Mouse (Mus musculus): ENCODE data around the gene Zc3h18. TPM values are rescaled to one million over a fixed set of nuclear protein-coding genes. Genes with fewer than 3 reads are reported as not detected.

Zc3h18 gene
- polyA plus RNA-seq, 1 experiment from 2014 or later = 71.8 TPM

- Histone ChIP-seq H3K36me3 (replicated peaks) (no peaks in the 10 kb centered on the region), H3K9me3 (no peaks in the 10 kb centered on the region), H3K27me3 (0 out of 2 replicates have a peak, but pooled peaks cover 4% of the 10 kb centered on the region), H3K27ac (no peak overlapping the region), H3K9ac (no peak overlapping the region), H3K4me3 (replicated peaks) (no peak overlapping the region), H3K4me1 (peaks cover 4% of the 10 kb centered on the region; the same call in 1 of the 2 replicates), H3K4me2 (no peak overlapping the region)
- ATAC-seq (ENCODE audit: low FRiP score) = no peak
- WGBS = 75% methylated on average over 6 of the region's 6 CpGs
Measured at GRCm38 (mm10) chr8:122371706-122372105, 4.7 kb upstream of the Zc3h18 start.

GRCm38 (mm10) chr8:122375320-122375719 lies 1.1 kb upstream of the Zc3h18 start:
- H3K27ac ChIP-seq = no peak overlapping the region
- ATAC-seq (ENCODE audit: low FRiP score) = no peak
- H3K36me3 ChIP-seq (replicated peaks) = peaks cover 15% of the 10 kb centered on the region
- no peak overlapping the region for H3K9ac ChIP-seq
- no peaks in the 10 kb centered on the region for H3K27me3 ChIP-seq
- H3K9me3 ChIP-seq = no peaks in the 10 kb centered on the region
- peaks cover 26% of the 10 kb centered on the region for H3K4me1 ChIP-seq
- H3K4me2 ChIP-seq = peak overlapping the region; percentile 88
- 94% methylated on average over 7 of the region's 7 CpGs for WGBS
- H3K4me3 ChIP-seq (replicated peaks) = 0 out of 2 replicates have a peak overlapping the region, but pooled peaks have one; percentile 96

- Histone ChIP-seq H3K27me3 (no peaks in the 10 kb centered on the region), H3K4me3 (replicated peaks) (peak overlapping the region; percentile 96), H3K9me3 (no peaks in the 10 kb centered on the region), H3K36me3 (replicated peaks) (peaks cover 19% of the 10 kb centered on the region), H3K4me1 (peaks cover 26% of the 10 kb centered on the region), H3K4me2 (peak overlapping the region; percentile 88), H3K27ac (peak overlapping the region; percentile 16; the same call in 1 of the 2 replicates), H3K9ac (no peak overlapping the region; the same call in 1 of the 2 replicates)
- 29% methylated on average over 13 of the region's 13 CpGs for whole genome bisulfite sequencing
- ATAC-seq (ENCODE audit: low FRiP score) = peak; percentile 50
Measured at GRCm38 (mm10) chr8:122375751-122376364, 551 bp upstream of the Zc3h18 start.

GRCm38 (mm10) chr8:122383039-122383438 lies 6.6 kb downstream of the Zc3h18 start:
- H3K4me1 ChIP-seq = peaks cover 12% of the 10 kb centered on the region
- no peaks in the 10 kb centered on the region for H3K27me3 ChIP-seq
- no peak overlapping the region for H3K4me3 ChIP-seq (replicated peaks)
- H3K36me3 ChIP-seq (replicated peaks) = peaks cover 74% of the 10 kb centered on the region
- ATAC-seq (ENCODE audit: low FRiP score) = no peak
- H3K9me3 ChIP-seq = no peaks in the 10 kb centered on the region
- H3K27ac ChIP-seq = no peak overlapping the region
- H3K9ac ChIP-seq = no peak overlapping the region
- WGBS = 91% methylated on average over 4 of the region's 4 CpGs
- H3K4me2 ChIP-seq = no peak overlapping the region

GRCm38 (mm10) chr8:122389357-122389756 lies 12.9 kb downstream of the Zc3h18 start:
- Histone ChIP-seq H3K27me3 (no peaks in the 10 kb centered on the region), H3K4me1 (no peaks in the 10 kb centered on the region), H3K9ac (no peak overlapping the region), H3K27ac (no peak overlapping the region), H3K36me3 (replicated peaks) (peaks cover 93% of the 10 kb centered on the region), H3K4me2 (no peak overlapping the region), H3K4me3 (replicated peaks) (no peak overlapping the region), H3K9me3 (no peaks in the 10 kb centered on the region)
- ATAC-seq (ENCODE audit: low FRiP score) = no peak
- WGBS = 84% methylated on average over 3 of the region's 3 CpGs

GRCm38 (mm10) chr8:122390758-122391157 lies 14.3 kb downstream of the Zc3h18 start:
- H3K36me3 ChIP-seq (replicated peaks) = peaks cover 91% of the 10 kb centered on the region
- H3K4me3 ChIP-seq (replicated peaks) = no peak overlapping the region
- no peaks in the 10 kb centered on the region for H3K9me3 ChIP-seq
- 95% methylated on average over 3 of the region's 3 CpGs for WGBS
- no peak overlapping the region for H3K9ac ChIP-seq
- H3K4me1 ChIP-seq = no peaks in the 10 kb centered on the region
- no peak overlapping the region for H3K27ac ChIP-seq
- no peak overlapping the region for H3K4me2 ChIP-seq
- H3K27me3 ChIP-seq = no peaks in the 10 kb centered on the region
- no peak for ATAC-seq (ENCODE audit: low FRiP score)

- Histone ChIP-seq H3K36me3 (replicated peaks) (peaks cover 83% of the 10 kb centered on the region), H3K9me3 (no peaks in the 10 kb centered on the region), H3K9ac (no peak overlapping the region), H3K4me1 (no peaks in the 10 kb centered on the region), H3K4me3 (replicated peaks) (no peak overlapping the region), H3K27ac (no peak overlapping the region), H3K4me2 (no peak overlapping the region), H3K27me3 (no peaks in the 10 kb centered on the region)
- no peak for ATAC-seq (ENCODE audit: low FRiP score)
Measured at GRCm38 (mm10) chr8:122393717-122394116, 17.3 kb downstream of the Zc3h18 start.

GRCm38 (mm10) chr8:122395291-122395690 lies 18.9 kb downstream of the Zc3h18 start:
- Histone ChIP-seq H3K4me1 (no peaks in the 10 kb centered on the region), H3K9ac (no peak overlapping the region), H3K27me3 (no peaks in the 10 kb centered on the region), H3K4me3 (replicated peaks) (no peak overlapping the region), H3K36me3 (replicated peaks) (peaks cover 84% of the 10 kb centered on the region), H3K27ac (no peak overlapping the region), H3K9me3 (no peaks in the 10 kb centered on the region), H3K4me2 (no peak overlapping the region)
- WGBS = 89% methylated on average over 6 of the region's 6 CpGs
- no peak for ATAC-seq (ENCODE audit: low FRiP score)

GRCm38 (mm10) chr8:122398186-122398585 lies 21.8 kb downstream of the Zc3h18 start:
- Histone ChIP-seq H3K4me2 (no peak overlapping the region), H3K9ac (no peak overlapping the region), H3K4me3 (replicated peaks) (no peak overlapping the region), H3K27ac (no peak overlapping the region), H3K4me1 (no peaks in the 10 kb centered on the region), H3K9me3 (no peaks in the 10 kb centered on the region), H3K27me3 (no peaks in the 10 kb centered on the region), H3K36me3 (replicated peaks) (peaks cover 89% of the 10 kb centered on the region)
- 95% methylated on average over 9 of the region's 9 CpGs for WGBS
- ATAC-seq (ENCODE audit: low FRiP score) = no peak

- 93% methylated on average over 9 of the region's 9 CpGs for WGBS
- Histone ChIP-seq H3K4me1 (no peaks in the 10 kb centered on the region), H3K9ac (no peak overlapping the region), H3K4me2 (no peak overlapping the region), H3K27ac (no peak overlapping the region), H3K27me3 (no peaks in the 10 kb centered on the region), H3K36me3 (replicated peaks) (peaks cover 99% of the 10 kb centered on the region), H3K4me3 (replicated peaks) (no peak overlapping the region), H3K9me3 (no peaks in the 10 kb centered on the region)
- no peak for ATAC-seq (ENCODE audit: low FRiP score)
Measured at GRCm38 (mm10) chr8:122405146-122405805, 28.9 kb downstream of the Zc3h18 start.

- Histone ChIP-seq H3K36me3 (replicated peaks) (peaks cover 99% of the 10 kb centered on the region), H3K9ac (no peak overlapping the region), H3K4me1 (no peaks in the 10 kb centered on the region), H3K9me3 (no peaks in the 10 kb centered on the region), H3K4me3 (replicated peaks) (no peak overlapping the region), H3K27me3 (no peaks in the 10 kb centered on the region), H3K4me2 (no peak overlapping the region), H3K27ac (no peak overlapping the region)
- ATAC-seq (ENCODE audit: low FRiP score) = no peak
- WGBS = 94% methylated on average over 7 of the region's 7 CpGs
Measured at GRCm38 (mm10) chr8:122407678-122408077, 31.3 kb downstream of the Zc3h18 start.

- Histone ChIP-seq H3K27ac (no peak overlapping the region), H3K36me3 (replicated peaks) (peaks cover 98% of the 10 kb centered on the region), H3K27me3 (no peaks in the 10 kb centered on the region), H3K9me3 (no peaks in the 10 kb centered on the region), H3K4me1 (no peaks in the 10 kb centered on the region), H3K9ac (no peak overlapping the region), H3K4me2 (no peak overlapping the region), H3K4me3 (replicated peaks) (no peak overlapping the region)
- no peak for ATAC-seq (ENCODE audit: low FRiP score)
- 90% methylated on average over 9 of the region's 9 CpGs for WGBS
Measured at GRCm38 (mm10) chr8:122414311-122414710, 37.9 kb downstream of the Zc3h18 start.

GRCm38 (mm10) chr8:122415554-122415953 lies 39.1 kb downstream of the Zc3h18 start:
- no peaks in the 10 kb centered on the region for H3K9me3 ChIP-seq
- 95% methylated on average over 6 of the region's 6 CpGs for WGBS
- no peak overlapping the region for H3K9ac ChIP-seq
- ATAC-seq (ENCODE audit: low FRiP score) = no peak
- H3K36me3 ChIP-seq (replicated peaks) = peaks cover 85% of the 10 kb centered on the region
- H3K27ac ChIP-seq = no peak overlapping the region
- H3K4me2 ChIP-seq = no peak overlapping the region
- no peak overlapping the region for H3K4me3 ChIP-seq (replicated peaks)
- H3K4me1 ChIP-seq = no peaks in the 10 kb centered on the region; the same call in 1 of the 2 replicates
- no peaks in the 10 kb centered on the region for H3K27me3 ChIP-seq

Measured in forebrain, embryonic 12.5 days (tissue).